Mouse (Mus musculus): ENCODE results near the gene Pkp1.

The Pkp1 gene

GRCm38 (mm10) chr1:135828918-135829317 is 90.1 kb downstream of the Pkp1 start:
- in situ Hi-C loops (cut with MboI, MseI), result no loop called here

- in situ Hi-C loops (cut with MboI, MseI), result no loop called here
Observed at GRCm38 (mm10) chr1:135821780-135822179, 97.2 kb downstream of the Pkp1 start.
